Mouse (Mus musculus) hindbrain, embryonic 12.5 days (tissue): ENCODE measurements around the gene Slc6a21. TPM values are rescaled to one million over a fixed set of nuclear protein-coding genes. Genes with fewer than 3 reads are reported as not detected.

Source experiments
- ATAC-seq: fragments of 200-750 bp; cut with Nextera tagmentation; 2 replicates; pipeline ENCODE4 v1.8.0; 2017; ENCODE audit warnings: moderate TSS enrichment; ENCODE audit not compliant: low FRiP score
- H3K27ac ChIP-seq: fragments of 300-500 bp; sonication (generic); 2 replicates; pipeline ENCODE4 v1.5.1; 2016; ENCODE audit warnings: mild to moderate bottlenecking
- H3K27me3 ChIP-seq: fragments of 300-500 bp; sonication (generic); 2 replicates; pipeline ENCODE4 v1.6.1; 2016; ENCODE audit warnings: mild to moderate bottlenecking
- H3K36me3 ChIP-seq: fragments of 300-500 bp; sonication (generic); 2 replicates; pipeline ENCODE4 v1.6.1; 2016; ENCODE audit warnings: mild to moderate bottlenecking
- H3K4me1 ChIP-seq: fragments of 300-500 bp; sonication (generic); 2 replicates; pipeline ENCODE4 v1.6.1; 2016
- H3K4me2 ChIP-seq: fragments of 300-500 bp; sonication (generic); replicated peaks from 2 replicates; pipeline ENCODE4 v1.6.1; 2016; ENCODE audit warnings: mild to moderate bottlenecking
- H3K4me3 ChIP-seq: fragments of 300-500 bp; sonication (generic); 2 replicates; pipeline ENCODE4 v1.5.1; 2016; ENCODE audit warnings: mild to moderate bottlenecking
- H3K9ac ChIP-seq: fragments of 300-500 bp; sonication (generic); 2 replicates; pipeline ENCODE4 v1.6.1; 2016; ENCODE audit warnings: mild to moderate bottlenecking, moderate library complexity
- H3K9me3 ChIP-seq: fragments of 300-500 bp; sonication (generic); replicated peaks from 2 replicates; pipeline ENCODE4 v1.6.1; 2016; ENCODE audit warnings: mild to moderate bottlenecking
- WGBS: fragments of 180-500 bp; shearing (Covaris S2); methylation state at CpG from one replicate; pipeline ENCODE4 v1.1.7; 2016; 5-methylcytosine and 5-hydroxymethylcytosine counted together
- polyA plus RNA-seq: library from polyadenylated mRNA; unstranded; fragments of >200 nt; fragmentation: Nextera tagmentation; extraction: Ambion mirVana; gene quantifications from 2 replicates; pipeline ENCODE4 v1.2.1, GENCODE M21; 2016

Slc6a21 gene
- polyA plus RNA-seq = not detected in 2 replicates

DNA sequence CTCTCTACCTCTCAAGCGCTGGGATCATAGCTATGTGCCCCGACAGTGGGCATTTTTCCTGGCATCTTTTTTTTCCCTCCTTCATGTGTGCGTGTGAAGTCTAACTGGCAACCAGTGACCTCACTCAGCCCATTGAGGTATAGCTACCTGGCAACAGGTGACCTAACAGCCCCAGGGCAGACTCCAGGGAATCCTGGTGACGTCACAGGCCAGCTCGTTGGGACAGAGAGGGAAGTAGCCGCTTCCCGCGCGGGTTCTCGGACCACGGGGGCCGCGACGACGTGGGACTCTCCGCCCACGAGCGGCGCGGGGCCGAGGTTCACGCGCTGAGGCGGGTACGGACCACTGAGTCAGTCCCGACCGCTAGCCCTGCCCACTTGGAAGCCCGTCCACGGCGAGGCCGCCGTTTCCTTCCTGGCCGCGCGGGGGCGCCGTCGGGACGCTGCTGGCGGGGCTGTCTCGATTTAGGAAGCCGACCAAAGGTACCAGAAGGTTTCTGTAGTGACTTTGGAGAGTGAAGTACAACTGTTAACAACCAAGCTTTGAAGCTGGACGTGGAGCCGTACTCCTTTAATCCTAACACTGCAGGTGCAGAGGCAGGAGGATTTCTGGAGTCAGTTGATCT is at the start of gene Slc6a21:
TSS of gene Slc6a21 (plus strand) at position 378 of the 625 bp plus-strand sequence.
- no peak within 1 kb of the TSS for H3K27ac ChIP-seq

DNA sequence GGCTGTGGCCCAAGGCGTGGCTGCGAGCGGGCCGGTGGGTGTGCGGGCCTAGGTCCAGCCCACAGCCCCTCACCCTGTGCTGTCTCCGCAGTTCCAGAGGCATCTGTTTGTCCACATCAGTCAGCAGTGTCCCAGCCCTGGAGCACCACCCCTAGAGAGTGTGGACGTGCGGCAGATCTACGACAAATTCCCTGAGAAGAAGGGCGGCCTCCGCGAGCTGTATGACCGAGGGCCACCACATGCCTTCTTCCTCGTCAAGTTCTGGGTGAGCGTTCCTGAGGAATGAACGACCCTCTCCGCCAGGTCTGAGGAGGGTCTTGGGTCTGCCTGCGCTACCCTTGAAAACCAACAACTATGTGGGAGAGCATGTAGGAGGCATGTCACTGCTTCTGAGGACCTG is 48.8 kb upstream of the Slc6a21 start:
- Histone ChIP-seq H3K36me3 (peaks cover 85% of the 10 kb centered on the region), H3K4me2 (no peak overlapping the region), H3K9ac (no peak overlapping the region), H3K27ac (no peak overlapping the region), H3K4me1 (peaks cover 11% of the 10 kb centered on the region), H3K27me3 (peaks cover 3% of the 10 kb centered on the region; the same call in 1 of the 2 replicates), H3K9me3 (no peaks in the 10 kb centered on the region), H3K4me3 (no peak overlapping the region)
- ATAC-seq = no peak
- WGBS = 95% methylated on average over 18 of the region's 18 CpGs

More for the DNA sequence above, at the start of gene Slc6a21:
- 7% methylated on average over 44 of the region's 44 CpGs for whole genome bisulfite sequencing
- no peak within 1 kb of the TSS for H3K9ac ChIP-seq
- H3K4me1 ChIP-seq = peaks cover 2% of the 10 kb centered on the region; the same call in 1 of the 2 replicates
- H3K36me3 ChIP-seq = no peaks in the 10 kb centered on the region
- peak within 1 kb of the TSS; percentile 26 for H3K4me3 ChIP-seq
- no peaks in the 10 kb centered on the region for H3K9me3 ChIP-seq
- H3K27me3 ChIP-seq = peaks cover 5% of the 10 kb centered on the region; the same call in 1 of the 2 replicates
- no peak for ATAC-seq
- peak within 1 kb of the TSS; percentile 50 for H3K4me2 ChIP-seq

DNA sequence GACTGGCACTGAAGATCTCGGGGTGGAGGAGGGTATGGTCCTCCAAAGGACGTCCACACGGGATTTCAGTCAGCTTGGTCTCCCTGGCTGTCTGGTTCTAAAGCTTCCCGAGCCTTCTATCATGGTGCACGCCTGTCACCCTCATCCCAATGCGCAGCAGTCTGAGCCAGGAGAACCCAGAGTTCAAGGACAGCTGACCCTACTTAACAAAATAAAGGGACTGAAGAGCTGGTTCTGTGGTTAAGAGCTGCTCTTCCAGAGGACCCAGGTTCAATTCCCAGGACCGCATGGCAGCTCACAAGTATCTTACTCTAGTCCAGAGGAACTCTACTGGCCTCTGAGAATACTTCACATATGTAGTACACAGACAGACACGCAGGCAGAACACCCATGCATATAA is 48.3 kb upstream of the Slc6a21 start:
- no peak overlapping the region for H3K9ac ChIP-seq
- no peak overlapping the region for H3K4me2 ChIP-seq
- H3K27me3 ChIP-seq = peaks cover 3% of the 10 kb centered on the region; the same call in 1 of the 2 replicates
- H3K36me3 ChIP-seq = peaks cover 81% of the 10 kb centered on the region
- ATAC-seq = no peak
- H3K27ac ChIP-seq = no peak overlapping the region
- 92% methylated on average over 8 of the region's 8 CpGs for WGBS
- no peak overlapping the region for H3K4me3 ChIP-seq
- no peaks in the 10 kb centered on the region for H3K9me3 ChIP-seq
- H3K4me1 ChIP-seq = peaks cover 16% of the 10 kb centered on the region

DNA sequence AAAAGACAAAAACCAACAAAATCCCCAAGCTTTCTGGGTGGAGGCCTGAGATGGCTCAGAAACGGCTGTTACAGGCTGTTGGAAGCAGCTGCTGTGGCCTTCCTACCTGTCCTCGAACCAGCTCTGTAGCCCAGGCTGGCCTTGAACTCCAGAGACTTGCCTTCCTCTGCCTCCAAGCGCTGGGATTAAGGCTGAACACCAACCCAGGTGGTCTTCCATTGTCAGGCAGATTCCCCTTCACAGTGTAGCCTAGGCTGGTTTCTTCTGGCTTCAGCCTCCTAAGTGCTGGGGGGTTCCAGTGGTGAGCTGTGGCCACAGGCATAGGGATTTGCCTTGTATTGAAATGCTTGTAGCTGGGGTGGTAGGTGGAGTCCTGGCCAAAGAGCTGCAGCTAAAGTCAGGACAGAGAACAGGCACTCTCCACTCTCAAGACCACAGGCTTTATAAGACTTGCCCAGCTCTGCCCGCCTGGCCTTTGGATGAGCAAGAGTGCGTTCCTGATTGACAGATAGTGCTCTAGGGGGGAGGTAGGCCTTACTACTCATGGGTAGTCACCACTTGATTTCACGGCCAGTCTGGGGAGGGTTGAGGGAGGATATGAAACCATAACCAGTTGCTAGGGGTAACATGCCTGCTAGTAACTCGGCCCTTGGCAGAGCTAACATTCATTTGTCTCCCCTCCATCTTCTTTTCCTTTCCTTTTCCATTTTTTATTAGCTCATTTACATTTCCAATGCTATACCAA is 47.7 kb upstream of the Slc6a21 start:
- H3K9me3 ChIP-seq = no peaks in the 10 kb centered on the region
- H3K9ac ChIP-seq = no peak overlapping the region
- WGBS = 84% methylated on average over 7 of the region's 7 CpGs
- peaks cover 21% of the 10 kb centered on the region for H3K4me1 ChIP-seq
- H3K27ac ChIP-seq = no peak overlapping the region
- H3K36me3 ChIP-seq = peaks cover 75% of the 10 kb centered on the region
- no peak overlapping the region for H3K4me3 ChIP-seq
- ATAC-seq = no peak
- no peak overlapping the region for H3K4me2 ChIP-seq
- H3K27me3 ChIP-seq = peaks cover 4% of the 10 kb centered on the region

DNA sequence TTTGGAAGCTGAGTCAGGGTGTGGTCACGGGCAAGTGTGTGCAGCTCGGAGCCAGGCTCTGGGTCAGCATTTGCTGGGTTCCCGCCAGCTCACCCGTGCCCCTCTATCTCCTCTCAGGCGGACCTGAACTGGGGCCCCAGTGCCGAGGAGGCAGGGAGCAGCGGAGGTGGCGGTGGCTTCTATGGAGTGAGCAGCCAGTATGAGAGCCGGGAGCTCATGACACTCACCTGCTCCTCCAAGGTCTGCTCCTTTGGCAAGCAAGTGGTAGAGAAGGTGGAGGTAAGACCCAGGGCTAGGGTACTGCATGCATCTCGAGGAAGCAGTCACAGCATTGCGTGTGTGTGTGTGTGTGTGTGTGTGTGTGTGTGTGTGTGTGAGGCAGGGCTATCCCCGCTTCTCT is 46.1 kb upstream of the Slc6a21 start:
- Histone ChIP-seq H3K27ac (no peak overlapping the region), H3K27me3 (peaks cover 13% of the 10 kb centered on the region), H3K9ac (no peak overlapping the region), H3K36me3 (peaks cover 59% of the 10 kb centered on the region), H3K9me3 (no peaks in the 10 kb centered on the region), H3K4me3 (no peak overlapping the region), H3K4me1 (peaks cover 34% of the 10 kb centered on the region), H3K4me2 (no peak overlapping the region)
- no peak for ATAC-seq
- WGBS = 89% methylated on average over 12 of the region's 12 CpGs

DNA sequence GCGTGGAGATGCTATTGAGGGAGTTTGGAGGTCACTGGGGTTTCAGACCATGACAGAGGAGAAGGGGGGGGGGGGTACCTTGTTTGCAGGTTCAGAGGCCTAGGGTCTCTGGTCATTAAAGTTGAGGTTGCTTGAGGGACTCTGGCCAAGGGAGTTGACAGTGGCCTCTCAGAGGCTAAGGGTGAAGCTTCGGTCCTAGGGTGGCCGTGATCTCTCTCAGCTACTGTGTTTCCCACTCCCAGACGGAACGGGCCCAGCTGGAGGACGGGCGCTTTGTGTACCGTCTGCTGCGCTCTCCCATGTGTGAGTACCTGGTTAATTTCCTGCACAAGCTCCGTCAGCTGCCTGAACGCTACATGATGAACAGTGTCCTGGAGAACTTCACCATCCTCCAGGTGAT is 45.4 kb upstream of the Slc6a21 start:
- peaks cover 19% of the 10 kb centered on the region for H3K27me3 ChIP-seq
- no peak overlapping the region for H3K4me2 ChIP-seq
- H3K27ac ChIP-seq = no peak overlapping the region
- WGBS = 87% methylated on average over 11 of the region's 11 CpGs
- peaks cover 52% of the 10 kb centered on the region for H3K36me3 ChIP-seq
- no peak overlapping the region for H3K9ac ChIP-seq
- no peaks in the 10 kb centered on the region for H3K9me3 ChIP-seq
- H3K4me3 ChIP-seq = no peak overlapping the region
- no peak for ATAC-seq
- peaks cover 34% of the 10 kb centered on the region for H3K4me1 ChIP-seq

DNA sequence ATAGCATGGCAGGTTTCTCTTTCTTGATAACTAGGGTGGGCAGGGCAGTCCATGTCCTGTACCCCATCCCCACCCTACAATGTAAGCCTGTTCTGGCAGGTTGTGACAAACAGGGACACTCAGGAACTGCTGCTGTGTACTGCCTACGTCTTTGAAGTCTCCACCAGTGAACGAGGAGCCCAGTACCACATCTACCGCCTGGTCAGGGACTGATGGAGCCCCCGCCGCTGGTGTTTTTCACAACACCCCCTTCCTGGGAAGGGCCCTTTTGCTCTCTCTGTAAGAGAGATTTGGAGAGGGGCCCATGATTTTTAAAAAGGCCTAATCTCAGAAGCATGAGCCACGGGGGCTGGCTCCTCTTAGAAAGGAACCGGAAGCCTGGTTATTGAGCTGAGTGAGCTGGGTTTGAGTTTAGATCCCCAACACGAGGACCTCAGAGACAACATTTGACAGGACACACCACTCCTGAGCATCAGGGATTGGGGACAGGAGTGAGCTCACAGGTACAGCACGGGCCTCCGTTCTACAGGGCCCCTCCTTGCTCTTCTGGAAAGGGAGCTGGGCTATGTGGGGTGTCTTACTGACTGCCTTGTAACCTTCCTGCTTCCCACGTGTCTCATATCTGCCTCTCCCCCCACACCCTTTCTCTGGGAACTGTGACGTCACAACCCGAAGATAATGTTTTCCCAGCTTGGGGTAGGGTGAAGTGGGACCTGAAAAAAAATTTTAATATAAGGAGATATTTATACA is 44.4 kb upstream of the Slc6a21 start:
- Histone ChIP-seq H3K4me3 (no peak overlapping the region), H3K27ac (peak overlapping the region; percentile 17; the same call in 1 of the 2 replicates), H3K36me3 (peaks cover 45% of the 10 kb centered on the region), H3K4me2 (no peak overlapping the region), H3K9me3 (no peaks in the 10 kb centered on the region), H3K4me1 (peaks cover 34% of the 10 kb centered on the region), H3K9ac (no peak overlapping the region), H3K27me3 (peaks cover 25% of the 10 kb centered on the region)
- 63% methylated on average over 13 of the region's 13 CpGs for WGBS
- ATAC-seq = no peak

DNA sequence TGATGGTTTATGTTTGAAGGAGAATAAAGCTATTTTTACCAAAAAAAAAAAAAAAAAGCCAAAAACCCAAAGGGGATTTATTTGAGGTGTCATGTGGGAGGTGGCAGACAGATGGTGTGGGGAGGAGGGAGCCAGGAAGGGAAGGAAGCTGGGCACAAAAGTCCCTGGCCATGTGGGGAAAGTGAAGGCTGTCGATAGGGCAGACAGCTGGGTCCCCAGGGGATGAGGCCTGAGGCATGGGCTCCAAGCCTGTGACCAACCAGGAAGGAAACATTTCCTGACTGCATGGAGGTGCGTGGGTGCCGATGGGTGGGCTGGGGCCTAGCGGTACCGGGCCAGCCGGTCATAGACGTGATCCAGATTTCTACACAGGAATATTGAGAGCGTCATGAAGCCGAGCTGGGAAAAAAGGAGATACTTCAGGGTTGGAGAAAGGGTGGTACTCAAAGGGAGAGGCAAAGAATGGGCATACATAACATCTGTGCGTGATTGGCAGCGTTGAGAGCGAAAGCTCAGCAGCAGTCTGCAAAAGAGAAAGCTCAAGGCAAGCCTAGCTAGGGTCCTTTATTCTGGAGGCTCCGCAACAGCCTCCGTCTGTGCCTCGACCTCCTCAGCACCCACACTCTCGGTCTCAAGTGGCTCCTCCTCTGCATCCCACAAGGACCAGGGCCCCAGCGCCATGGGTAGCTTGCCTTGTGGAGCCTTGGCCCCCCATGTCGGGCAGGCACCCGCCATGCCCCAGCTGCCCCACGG is 43.6 kb upstream of the Slc6a21 start:
- H3K9me3 ChIP-seq = no peaks in the 10 kb centered on the region
- H3K27ac ChIP-seq = peak overlapping the region; percentile 7; the same call in 1 of the 2 replicates
- H3K9ac ChIP-seq = 0 out of 2 replicates have a peak overlapping the region, but pooled peaks have one; percentile 25
- H3K4me1 ChIP-seq = peaks cover 34% of the 10 kb centered on the region
- peaks cover 36% of the 10 kb centered on the region for H3K36me3 ChIP-seq
- peaks cover 34% of the 10 kb centered on the region for H3K27me3 ChIP-seq
- WGBS = 26% methylated on average over 20 of the region's 20 CpGs
- H3K4me2 ChIP-seq = peak overlapping the region; percentile 39
- no peak overlapping the region for H3K4me3 ChIP-seq
- peak; percentile 23; the same call in 1 of the 2 replicates for ATAC-seq

DNA sequence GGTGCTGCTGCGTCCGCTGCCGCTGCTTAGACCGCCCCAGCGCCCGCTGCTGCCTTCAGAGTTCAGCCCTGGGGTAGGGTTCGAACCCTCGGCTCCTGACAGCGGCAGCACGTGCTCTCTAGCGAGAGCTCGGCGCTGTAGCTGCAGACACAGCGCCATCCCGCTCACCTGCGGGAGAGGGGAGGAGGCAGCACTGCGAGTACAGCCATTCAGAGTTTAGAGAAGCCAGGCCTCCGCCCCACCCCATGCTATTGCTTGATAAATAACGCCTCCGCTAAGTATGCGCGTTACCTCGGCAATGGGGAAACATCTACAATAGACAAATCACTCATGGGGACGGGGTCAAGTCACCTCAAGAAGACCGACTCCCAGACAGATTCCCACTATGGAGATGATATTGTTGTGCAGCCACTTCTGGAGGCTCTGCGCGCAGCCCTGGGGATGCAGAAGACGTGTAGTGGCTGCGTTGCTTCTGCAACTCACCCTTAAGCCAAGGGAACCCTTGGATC is 42.9 kb upstream of the Slc6a21 start:
- Histone ChIP-seq H3K4me1 (peaks cover 34% of the 10 kb centered on the region), H3K9ac (0 out of 2 replicates have a peak overlapping the region, but pooled peaks have one; percentile 25), H3K4me3 (no peak overlapping the region)

DNA sequence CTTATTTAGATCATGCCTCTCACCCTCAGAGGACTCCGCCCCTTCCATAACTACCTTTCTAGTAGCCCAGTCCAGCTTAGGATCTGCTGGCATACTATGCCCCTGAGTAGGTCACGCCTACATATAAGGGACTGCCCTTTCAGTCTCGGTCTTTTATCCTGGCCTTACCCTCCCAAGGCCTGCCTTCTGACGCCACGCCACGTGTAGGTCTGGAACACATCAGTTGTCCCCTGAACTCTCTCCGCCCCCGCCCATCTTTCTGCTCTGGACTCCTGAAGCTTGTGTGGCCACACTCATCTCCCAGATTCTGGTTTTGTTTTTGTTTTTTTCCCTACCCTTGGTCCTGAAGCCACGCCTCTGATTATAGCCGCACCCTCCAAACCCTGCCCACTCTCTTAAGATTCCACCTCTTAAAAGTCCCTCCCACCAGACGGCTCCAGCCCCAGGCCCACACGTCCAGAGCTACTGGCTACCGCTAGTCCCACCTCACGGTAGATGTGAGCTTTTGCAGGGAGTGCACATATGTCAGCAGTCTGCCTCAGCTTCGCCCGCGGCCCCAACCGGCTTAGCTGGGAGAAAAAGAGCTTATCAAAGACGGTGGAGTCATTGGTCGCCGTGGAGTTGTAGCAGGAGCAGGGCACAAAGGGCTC is 42.3 kb upstream of the Slc6a21 start:
- Histone ChIP-seq H3K9ac (peak overlapping the region; percentile 5; the same call in 1 of the 2 replicates), H3K9me3 (no peaks in the 10 kb centered on the region), H3K4me3 (0 out of 2 replicates have a peak overlapping the region, but pooled peaks have one; percentile 1), H3K4me2 (peak overlapping the region; percentile 39), H3K27ac (peak overlapping the region; percentile 50; the same call in 1 of the 2 replicates), H3K27me3 (peaks cover 46% of the 10 kb centered on the region), H3K36me3 (peaks cover 24% of the 10 kb centered on the region), H3K4me1 (peaks cover 34% of the 10 kb centered on the region)
- ATAC-seq = peak; percentile 69
- WGBS = 3% methylated on average over 21 of the region's 21 CpGs

More for the DNA sequence above, 42.9 kb upstream of the Slc6a21 start:
- H3K27ac ChIP-seq = 0 out of 2 replicates have a peak overlapping the region, but pooled peaks have one; percentile 0
- peaks cover 40% of the 10 kb centered on the region for H3K27me3 ChIP-seq
- no peaks in the 10 kb centered on the region for H3K9me3 ChIP-seq
- H3K36me3 ChIP-seq = peaks cover 30% of the 10 kb centered on the region
- H3K4me2 ChIP-seq = peak overlapping the region; percentile 39
- WGBS = 7% methylated on average over 29 of the region's 29 CpGs
- no peak; the same call in 1 of the 2 replicates for ATAC-seq
